Mouse (Mus musculus) left cerebral cortex, adult 18-20 months (tissue): ENCODE measurements around the gene Gm30083. TPM values are rescaled to one million over a fixed set of nuclear protein-coding genes. Genes with fewer than 3 reads are reported as not detected.

Source experiments
- DNase-seq, 2 experiments: peaks; one replicate each; pipeline ENCODE4 v3.0.0; 2021 to 2022; ENCODE audit warnings: low spot score in 2 of 2, mixed read lengths in 1 of 2
- long read RNA-seq, 2 experiments: library from polyadenylated mRNA; stranded (forward); transcript quantifications; one replicate each; pipeline ENCODE4 v2.0.0; 2021
- total RNA-seq, 2 experiments: library from RNA; stranded (reverse); gene quantifications; 2 replicates each; pipeline ENCODE4 v1.2.3; 2021

The Gm30083 gene
- total RNA-seq = not detected
- long read RNA-seq, experiment 1 = 0 reads
- long read RNA-seq, experiment 2 = 0 reads

- no peak for DNase-seq
Observed at GRCm38 (mm10) chr14:34015063-34015462, at the start of gene Gm30083. Gene Gm30083 (minus strand): TSS chr14:34015182.

- DNase-seq = no peak
Observed at GRCm38 (mm10) chr14:34052516-34052915, 37.5 kb upstream of the Gm30083 start, which contains the start of gene Antxrl. Gene Antxrl (plus strand): TSS chr14:34052707.

DNA sequence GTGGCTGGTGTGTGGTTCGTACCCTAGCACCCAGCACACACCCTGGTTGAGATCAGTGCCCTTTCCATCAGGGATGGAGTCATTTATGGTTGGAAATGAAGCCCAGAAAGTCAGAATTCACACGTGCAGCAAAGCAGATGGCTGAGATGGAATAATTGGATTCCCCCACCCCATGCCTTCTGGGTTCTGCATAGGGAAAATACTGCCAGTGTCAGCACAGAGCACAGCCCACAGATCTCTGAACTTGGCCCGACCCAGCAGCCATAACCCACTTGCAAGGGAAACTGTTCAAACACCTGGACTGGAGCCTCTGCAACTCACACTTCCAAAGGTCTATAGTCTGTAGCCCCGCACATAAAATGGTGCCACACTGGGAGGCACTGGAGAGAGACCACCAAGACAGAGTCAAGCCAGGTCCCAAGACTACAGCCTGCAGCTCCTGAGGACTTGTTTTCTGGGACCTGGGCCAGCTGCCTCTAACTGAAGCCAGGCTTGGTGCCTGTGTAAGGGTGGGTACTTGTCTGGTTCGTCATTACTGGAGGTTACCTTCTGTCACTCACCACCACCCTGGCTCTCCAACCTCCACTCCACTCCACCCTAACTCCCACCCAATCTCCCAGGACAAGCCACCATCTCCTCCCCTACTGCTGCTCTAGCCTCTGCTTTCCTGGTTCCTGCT is 35.3 kb upstream of the Gm30083 start:
- DNase-seq = no peak

DNA sequence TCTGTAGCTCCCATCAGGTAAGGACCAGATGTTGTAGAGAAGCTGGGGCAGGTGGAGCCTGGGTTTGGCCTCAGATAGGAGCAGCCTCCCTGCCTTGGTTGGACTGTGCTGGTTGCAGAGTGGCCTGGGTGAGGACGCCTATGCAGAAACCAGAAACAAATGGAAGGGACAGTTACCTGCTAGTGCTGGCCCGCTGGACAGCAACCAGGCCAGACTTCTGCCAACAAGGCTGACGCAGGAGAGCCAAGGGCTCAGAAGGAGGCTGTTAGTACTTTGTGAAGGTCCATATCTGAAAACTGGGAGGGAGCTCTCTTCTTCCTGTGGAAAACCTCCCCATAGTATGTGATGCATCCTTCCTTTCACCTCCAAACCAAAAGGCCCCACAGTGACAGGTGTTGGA is 28.4 kb upstream of the Gm30083 start:
- DNase-seq = no peak

DNA sequence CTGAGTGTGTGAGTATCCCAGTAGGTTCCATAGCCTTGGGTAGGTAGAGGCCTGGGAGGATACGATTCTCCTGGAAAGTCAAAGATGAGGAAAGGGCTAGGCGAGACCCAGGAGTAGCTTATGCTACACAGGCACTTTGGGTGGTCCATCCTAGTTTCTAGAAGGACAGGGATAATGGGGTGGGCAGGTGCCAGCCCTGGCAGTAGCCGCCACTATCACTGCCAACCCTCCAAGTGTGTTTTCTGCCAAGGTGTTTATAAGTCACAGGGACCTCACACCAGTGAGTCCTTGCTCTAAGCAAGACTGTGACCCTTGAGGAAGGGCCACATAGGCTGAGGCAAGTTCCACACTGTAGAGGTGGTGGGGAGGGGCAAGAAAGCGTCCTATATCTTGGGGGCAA is 26.3 kb upstream of the Gm30083 start:
- no peak for DNase-seq

DNA sequence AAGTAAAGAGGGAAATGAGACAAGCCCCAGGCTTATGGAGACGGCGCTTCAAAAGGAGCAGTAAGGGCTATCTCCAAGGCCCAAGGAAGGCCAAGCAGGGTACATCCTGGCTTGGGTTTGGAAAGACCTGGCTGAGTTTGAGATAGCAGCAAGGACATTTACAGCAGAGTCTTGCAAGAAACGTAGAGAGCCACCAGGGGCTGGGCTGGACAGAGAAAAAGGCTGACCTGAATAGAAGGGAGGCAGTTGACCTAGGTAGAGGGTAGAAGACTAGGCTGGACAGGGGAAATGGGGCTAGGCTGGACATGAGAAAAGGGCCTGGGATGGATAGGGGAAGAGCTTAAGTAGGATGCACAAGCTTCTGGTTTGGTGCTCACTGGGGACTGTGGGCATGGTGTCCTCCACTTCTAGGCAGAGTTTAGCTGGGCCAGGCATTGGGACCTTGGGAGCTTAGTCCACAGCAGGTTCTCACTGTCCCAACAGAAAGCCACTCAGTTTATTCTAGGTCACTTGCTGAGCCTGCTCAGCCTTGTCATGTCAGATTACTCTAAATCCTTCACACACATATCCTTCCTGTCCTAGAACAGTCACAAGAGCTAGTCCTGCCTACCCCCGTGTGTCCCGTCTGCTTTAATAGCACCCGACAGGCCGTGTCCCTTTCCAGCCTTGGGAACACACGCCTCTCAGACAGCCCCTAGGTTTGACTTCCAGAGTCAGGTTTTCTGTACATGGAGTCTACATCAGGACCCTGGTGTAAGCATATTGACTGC is 19.0 kb upstream of the Gm30083 start:
- no peak for DNase-seq

DNA sequence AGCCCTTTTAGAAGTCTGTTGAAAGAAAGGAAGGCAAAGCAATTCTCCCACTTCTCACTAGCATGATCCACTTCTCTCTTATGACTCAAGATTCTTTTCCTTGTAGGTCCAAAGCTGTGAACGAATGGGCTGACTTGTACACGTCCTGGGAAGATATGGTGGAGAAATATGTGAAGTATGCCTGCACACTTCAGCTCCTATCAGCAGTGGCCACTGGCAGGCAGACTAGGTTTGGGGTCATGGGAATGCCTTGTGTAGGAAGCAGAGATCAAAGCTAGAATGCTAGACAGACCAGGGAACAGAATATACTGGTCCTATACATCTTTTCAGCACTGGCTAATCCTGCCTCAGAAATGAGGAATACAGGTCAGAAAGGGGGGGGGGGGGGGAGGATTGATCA is 11.7 kb upstream of the Gm30083 start:
- DNase-seq = no peak

DNA sequence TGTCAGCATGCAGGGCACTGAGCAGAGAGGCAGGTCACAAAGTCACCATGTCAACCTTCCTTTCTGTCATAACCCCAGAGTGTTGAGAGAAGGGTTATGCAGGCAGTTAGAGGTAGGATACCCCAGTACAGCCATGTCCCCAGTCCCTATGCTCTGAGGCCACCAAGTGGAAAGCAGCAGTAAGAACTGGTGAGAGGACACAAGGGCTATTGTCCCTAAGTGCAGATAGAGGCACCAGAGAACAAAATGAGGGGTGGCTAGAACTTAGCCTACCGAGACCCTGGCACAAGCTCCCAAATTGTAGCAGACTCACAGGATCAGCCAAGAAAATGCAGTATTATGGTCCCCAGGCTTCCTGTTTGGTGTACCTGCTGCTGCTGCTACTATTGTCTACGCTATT is 2.0 kb upstream of the Gm30083 start:
- no peak for DNase-seq

DNA sequence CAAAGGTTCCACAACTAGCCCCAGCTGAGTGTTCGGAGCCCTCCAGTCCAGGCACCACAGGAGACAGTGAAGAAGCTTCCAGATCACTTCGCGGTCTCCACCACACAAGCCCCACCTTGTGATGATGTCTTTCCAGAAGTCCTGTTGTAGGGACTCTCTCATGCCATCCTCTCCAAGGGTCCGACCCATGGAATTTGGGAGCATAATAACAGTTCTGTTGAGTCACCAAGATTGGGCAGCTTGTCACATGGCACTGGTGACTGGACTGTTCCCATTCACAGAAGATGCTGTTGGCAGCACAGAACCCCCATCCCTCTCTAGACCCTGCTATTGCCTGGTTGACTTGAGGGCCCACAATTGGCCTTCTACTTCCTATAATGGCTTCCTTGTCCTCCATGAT is 1.4 kb upstream of the Gm30083 start, which contains the start of gene Gm5460:
Gene Gm5460 (plus strand): TSS at position 378 of the 400 bp plus-strand sequence.
- no peak for DNase-seq

- no peak for DNase-seq
Observed at GRCm38 (mm10) chr14:34002358-34002757, 12.6 kb downstream of the Gm30083 start.

DNA sequence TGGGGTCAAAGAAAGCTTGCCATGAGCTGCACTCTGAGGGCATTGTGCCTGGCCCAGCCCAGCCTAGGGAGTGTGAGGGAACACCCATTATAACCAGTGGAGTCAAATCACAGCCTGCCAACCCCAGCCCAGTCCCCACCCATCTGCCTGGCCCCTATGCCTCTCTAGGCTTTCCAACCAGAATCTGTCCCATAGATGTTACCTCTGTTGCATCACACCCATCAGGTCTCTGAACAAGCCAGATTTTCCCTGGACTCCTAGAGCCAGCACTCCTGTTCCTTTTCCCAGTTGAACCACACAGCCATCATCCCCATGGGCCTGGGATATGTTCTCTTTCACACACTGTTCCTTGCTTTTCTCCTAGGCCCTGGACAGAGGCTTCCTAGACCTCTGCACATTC is 13.5 kb downstream of the Gm30083 start:
- DNase-seq = no peak

DNA sequence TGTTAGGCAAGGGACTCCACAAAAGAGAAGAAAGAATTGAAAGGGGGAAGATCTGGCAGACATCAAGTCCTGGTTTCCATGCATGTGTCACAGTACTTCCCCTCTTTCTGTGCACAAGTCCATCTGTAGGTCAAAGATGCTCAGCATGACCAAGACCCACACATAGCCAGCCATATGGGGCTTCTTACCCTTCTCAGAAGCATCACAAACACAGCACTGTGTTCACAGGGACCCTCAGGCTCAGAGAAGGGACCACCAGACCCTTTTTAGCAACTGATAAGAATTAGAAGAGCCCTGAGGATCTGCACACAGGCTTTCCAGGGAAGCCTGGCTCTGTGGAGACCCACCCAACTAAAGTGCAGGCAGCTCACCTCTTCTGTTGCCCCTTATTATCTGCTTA is 14.9 kb downstream of the Gm30083 start:
- DNase-seq = no peak

- DNase-seq = no peak
Observed at GRCm38 (mm10) chr14:33997427-33997826, 17.6 kb downstream of the Gm30083 start.

DNA sequence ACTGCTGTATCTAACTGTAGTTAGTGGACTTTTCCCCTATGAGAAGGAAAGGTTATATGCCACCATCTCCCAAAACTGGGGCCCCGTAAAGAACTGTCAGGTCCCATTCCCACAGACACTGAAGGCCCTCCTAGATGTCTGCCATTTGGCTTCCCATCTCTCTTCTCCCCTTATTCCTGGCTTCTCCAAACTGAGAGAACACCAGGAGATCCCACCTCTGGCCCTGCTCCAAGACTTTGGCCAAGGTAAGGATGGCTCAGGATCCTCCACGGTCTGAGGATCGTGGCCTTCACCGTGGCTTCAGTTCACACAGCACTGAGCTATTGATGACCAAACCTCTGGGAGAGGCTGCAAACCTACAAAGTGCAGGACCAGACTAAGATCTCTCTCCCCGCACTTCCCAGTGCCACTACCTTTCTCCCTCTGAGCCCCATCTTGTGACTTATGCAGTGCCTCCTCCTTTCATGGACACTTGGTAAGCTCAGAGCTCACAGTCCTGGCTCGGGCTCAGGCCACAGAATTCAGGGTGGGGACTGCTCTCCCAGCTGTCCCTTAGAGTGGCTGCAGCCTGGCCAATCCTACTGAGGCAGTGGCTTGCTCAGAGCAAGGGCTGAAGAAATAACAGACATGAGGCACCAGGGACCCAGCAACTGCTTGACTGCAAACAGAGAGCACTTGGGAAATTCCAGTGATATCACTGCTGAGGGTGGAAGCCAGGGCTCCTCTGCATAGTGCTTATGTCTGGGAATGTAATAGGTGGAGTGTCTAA is 21.3 kb downstream of the Gm30083 start:
- no peak for DNase-seq

GRCm38 (mm10) chr14:33993051-33993450 is 21.9 kb downstream of the Gm30083 start:
- DNase-seq = no peak

DNA sequence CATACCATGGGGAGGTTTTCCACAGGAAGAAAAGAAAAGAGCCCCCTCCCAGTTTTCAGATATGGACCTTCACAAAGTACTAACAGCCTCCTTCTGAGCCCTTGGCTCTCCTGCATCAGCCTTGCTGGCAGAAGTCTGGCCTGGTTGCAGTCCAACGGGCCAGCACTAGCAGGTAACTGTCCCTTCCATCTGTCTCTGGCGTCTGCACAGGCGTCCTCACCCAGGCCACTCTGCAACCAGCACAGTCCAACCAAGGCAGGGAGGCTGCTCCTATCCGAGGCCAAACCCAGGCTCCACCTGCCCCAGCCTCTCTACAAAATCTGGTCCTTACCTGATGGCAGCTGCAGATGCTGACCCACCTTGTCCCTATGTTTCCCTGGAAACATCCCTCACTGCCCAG is 23.0 kb downstream of the Gm30083 start:
- no peak for DNase-seq

DNA sequence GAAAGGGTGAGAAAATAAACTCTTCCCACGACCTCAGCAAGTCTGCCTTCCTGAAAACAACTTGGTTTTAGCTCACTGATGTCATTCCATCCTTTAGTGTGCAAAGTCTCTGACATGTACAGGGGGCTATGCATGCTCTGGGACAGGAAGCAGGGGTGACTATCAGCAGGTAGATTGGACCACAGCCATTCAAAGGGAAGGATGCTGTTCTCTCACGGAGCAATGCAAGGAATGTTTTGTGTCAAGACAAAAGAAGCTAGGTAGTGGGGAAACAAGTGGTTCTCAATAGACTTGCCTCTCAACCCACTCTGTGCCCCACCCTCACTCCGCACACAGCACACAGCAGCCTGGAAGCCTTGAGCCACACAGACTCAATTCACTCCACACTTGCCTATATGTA is 25.8 kb downstream of the Gm30083 start:
- DNase-seq = no peak

- DNase-seq = no peak
Observed at GRCm38 (mm10) chr14:33978604-33979059, 36.4 kb downstream of the Gm30083 start, which contains the start of gene Zfp488. Gene Zfp488 (minus strand): TSS chr14:33978764.

- DNase-seq = no peak
Observed at GRCm38 (mm10) chr14:33977748-33978147, 37.2 kb downstream of the Gm30083 start.

GRCm38 (mm10) chr14:33974752-33975151 is 40.2 kb downstream of the Gm30083 start:
- no peak for DNase-seq

DNA sequence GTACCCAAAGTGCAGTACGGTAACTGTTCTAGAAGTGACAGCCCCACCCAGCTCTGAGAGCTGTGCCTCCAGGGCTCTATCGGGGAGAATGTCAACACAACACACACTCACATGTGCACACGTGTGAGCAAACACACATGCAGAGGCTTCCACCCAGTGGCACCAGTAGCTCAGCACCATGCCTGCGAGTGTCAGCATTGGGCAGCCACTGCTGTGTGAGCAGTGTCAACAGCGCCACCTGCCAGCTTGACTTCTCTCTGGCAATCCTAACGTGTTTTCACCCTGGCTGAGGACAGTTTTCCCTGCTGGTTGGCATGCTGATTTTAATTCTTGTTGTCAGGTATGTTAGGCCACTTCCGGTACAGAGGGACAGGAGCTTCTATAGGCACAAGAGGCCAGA is 42.3 kb downstream of the Gm30083 start:
- no peak for DNase-seq

GRCm38 (mm10) chr14:33965675-33966074 is 49.3 kb downstream of the Gm30083 start:
- DNase-seq = no peak
